Mouse (Mus musculus): Measurements from ENCODE around the gene Rbfox1.

GRCm38 (mm10) chr16:7212756-7213155 is 1327.6 kb downstream of the Rbfox1 start:
- no peak for TF ChIP-seq CTCF (IDR thresholded peaks at IDR 0.05; ENCODE audit: control insufficient read depth, insufficient read depth, low read length)
- no peak for TF ChIP-seq POLR2A (IDR thresholded peaks at IDR 0.05; ENCODE audit: borderline replicate concordance, control insufficient read depth, low read depth, low read length)

All from bone marrow, adult 2 months (tissue).